Mouse (Mus musculus): ENCODE measurements around the gene Fam163b. TPM values are rescaled to one million over a fixed set of nuclear protein-coding genes. Genes with fewer than 3 reads are reported as not detected.
A peak's percentile ranks its signal among the peaks of the same experiment; 100 is the strongest.

Gene Fam163b
- polyA plus RNA-seq (2015; fragmentation: Nextera tagmentation; extraction: Ambion mirVana), result 0.10 TPM in 2 replicates

- Histone ChIP-seq H3K27me3 (replicated peaks; ENCODE audit: control insufficient read depth, insufficient read depth, low read length) (peaks cover 9% of the 10 kb centered on the region), H3K9ac (ENCODE audit: low read depth, low read length) (no peak within 1 kb of the TSS), H3K4me2 (replicated peaks; ENCODE audit: low read depth) (peak within 1 kb of the TSS; percentile 58), H3K4me3 (ENCODE audit: low read depth, low read length) (no peak within 1 kb of the TSS; the same call in 1 of the 2 replicates), H3K36me3 (ENCODE audit: control insufficient read depth, insufficient read depth) (no peaks in the 10 kb centered on the region), H3K27ac (ENCODE audit: low read depth, low read length) (no peak within 1 kb of the TSS), H3K9me3 (ENCODE audit: control insufficient read depth) (no peaks in the 10 kb centered on the region), H3K4me1 (replicated peaks; ENCODE audit: control insufficient read depth, insufficient read depth, low read length) (no peaks in the 10 kb centered on the region)
- no peak for TF ChIP-seq CTCF (IDR thresholded peaks at IDR 0.05; ENCODE audit: low read depth)
- 2% methylated on average over 42 of the region's 62 CpGs for WGBS
- ATAC-seq, result no peak
Measured at GRCm38 (mm10) chr2:27141950-27142693, at the start of gene Fam163b. Gene Fam163b, minus strand, starts transcription at chr2:27142491.

GRCm38 (mm10) chr2:27189994-27190393 lies 47.7 kb upstream of the Fam163b start:
- ATAC-seq, result no peak
- H3K4me3 ChIP-seq (ENCODE audit: low read depth, low read length), result no peak overlapping the region
- no peaks in the 10 kb centered on the region for H3K4me1 ChIP-seq (replicated peaks; ENCODE audit: control insufficient read depth, insufficient read depth, low read length)
- H3K4me2 ChIP-seq (replicated peaks; ENCODE audit: low read depth), result no peak overlapping the region
- H3K27ac ChIP-seq (ENCODE audit: low read depth, low read length), result no peak overlapping the region
- H3K36me3 ChIP-seq (ENCODE audit: control insufficient read depth, insufficient read depth), result no peaks in the 10 kb centered on the region
- no peaks in the 10 kb centered on the region for H3K9me3 ChIP-seq (ENCODE audit: control insufficient read depth)
- H3K9ac ChIP-seq (ENCODE audit: low read depth, low read length), result no peak overlapping the region
- no peak for TF ChIP-seq CTCF (IDR thresholded peaks at IDR 0.05; ENCODE audit: low read depth)
- WGBS, result 56% methylated on average over 4 of the region's 4 CpGs
- no peaks in the 10 kb centered on the region for H3K27me3 ChIP-seq (replicated peaks; ENCODE audit: control insufficient read depth, insufficient read depth, low read length)

- Histone ChIP-seq H3K9me3 (ENCODE audit: control insufficient read depth) (no peaks in the 10 kb centered on the region), H3K4me2 (replicated peaks; ENCODE audit: low read depth) (no peak overlapping the region), H3K9ac (ENCODE audit: low read depth, low read length) (no peak overlapping the region), H3K27ac (ENCODE audit: low read depth, low read length) (no peak overlapping the region), H3K36me3 (ENCODE audit: control insufficient read depth, insufficient read depth) (no peaks in the 10 kb centered on the region), H3K4me1 (replicated peaks; ENCODE audit: control insufficient read depth, insufficient read depth, low read length) (no peaks in the 10 kb centered on the region), H3K27me3 (replicated peaks; ENCODE audit: control insufficient read depth, insufficient read depth, low read length) (no peaks in the 10 kb centered on the region), H3K4me3 (ENCODE audit: low read depth, low read length) (no peak overlapping the region)
- no peak for TF ChIP-seq CTCF (IDR thresholded peaks at IDR 0.05; ENCODE audit: low read depth)
- 81% methylated on average over 6 of the region's 6 CpGs for WGBS
- ATAC-seq, result no peak
Measured at GRCm38 (mm10) chr2:27187531-27187930, 45.2 kb upstream of the Fam163b start.

GRCm38 (mm10) chr2:27183734-27184133 lies 41.4 kb upstream of the Fam163b start:
- no peak for TF ChIP-seq CTCF (IDR thresholded peaks at IDR 0.05; ENCODE audit: low read depth)
- 39% methylated on average over 12 of the region's 12 CpGs for WGBS
- Histone ChIP-seq H3K9ac (ENCODE audit: low read depth, low read length) (no peak overlapping the region), H3K4me1 (replicated peaks; ENCODE audit: control insufficient read depth, insufficient read depth, low read length) (no peaks in the 10 kb centered on the region), H3K36me3 (ENCODE audit: control insufficient read depth, insufficient read depth) (no peaks in the 10 kb centered on the region), H3K27ac (ENCODE audit: low read depth, low read length) (no peak overlapping the region), H3K9me3 (ENCODE audit: control insufficient read depth) (no peaks in the 10 kb centered on the region), H3K4me2 (replicated peaks; ENCODE audit: low read depth) (no peak overlapping the region), H3K4me3 (ENCODE audit: low read depth, low read length) (no peak overlapping the region), H3K27me3 (replicated peaks; ENCODE audit: control insufficient read depth, insufficient read depth, low read length) (no peaks in the 10 kb centered on the region)
- ATAC-seq, result 0 out of 2 replicates have a peak, but pooled peaks have one; percentile 10

- no peak for ATAC-seq
- Histone ChIP-seq H3K4me2 (replicated peaks; ENCODE audit: low read depth) (no peak overlapping the region), H3K4me3 (ENCODE audit: low read depth, low read length) (no peak overlapping the region), H3K36me3 (ENCODE audit: control insufficient read depth, insufficient read depth) (no peaks in the 10 kb centered on the region), H3K27me3 (replicated peaks; ENCODE audit: control insufficient read depth, insufficient read depth, low read length) (no peaks in the 10 kb centered on the region; the same call in 1 of the 2 replicates), H3K4me1 (replicated peaks; ENCODE audit: control insufficient read depth, insufficient read depth, low read length) (no peaks in the 10 kb centered on the region), H3K9ac (ENCODE audit: low read depth, low read length) (no peak overlapping the region), H3K9me3 (ENCODE audit: control insufficient read depth) (no peaks in the 10 kb centered on the region), H3K27ac (ENCODE audit: low read depth, low read length) (no peak overlapping the region)
- whole genome bisulfite sequencing, result 54% methylated on average over 4 of the region's 4 CpGs
- no peak for TF ChIP-seq CTCF (IDR thresholded peaks at IDR 0.05; ENCODE audit: low read depth)
Measured at GRCm38 (mm10) chr2:27181907-27182306, 39.6 kb upstream of the Fam163b start.

GRCm38 (mm10) chr2:27179101-27179500 lies 36.8 kb upstream of the Fam163b start:
- no peak for ATAC-seq
- WGBS, result 68% methylated on average over 8 of the region's 8 CpGs
- TF ChIP-seq CTCF (IDR thresholded peaks at IDR 0.05; ENCODE audit: low read depth), result no peak

More at GRCm38 (mm10) chr2:27179101-27179500, 36.8 kb upstream of the Fam163b start:
- Histone ChIP-seq H3K4me3 (ENCODE audit: low read depth, low read length) (no peak overlapping the region), H3K27ac (ENCODE audit: low read depth, low read length) (no peak overlapping the region), H3K9me3 (ENCODE audit: control insufficient read depth) (no peaks in the 10 kb centered on the region), H3K9ac (ENCODE audit: low read depth, low read length) (no peak overlapping the region), H3K4me1 (replicated peaks; ENCODE audit: control insufficient read depth, insufficient read depth, low read length) (no peaks in the 10 kb centered on the region), H3K36me3 (ENCODE audit: control insufficient read depth, insufficient read depth) (no peaks in the 10 kb centered on the region), H3K27me3 (replicated peaks; ENCODE audit: control insufficient read depth, insufficient read depth, low read length) (no peaks in the 10 kb centered on the region; the same call in 1 of the 2 replicates), H3K4me2 (replicated peaks; ENCODE audit: low read depth) (no peak overlapping the region)

Data from intestine, postnatal 0 days (tissue).